Mouse (Mus musculus) megakaryocyte, embryonic 14.5 days (primary cell): ENCODE results near the gene Gm48551.

ENCODE experiments used
- FLI1 ChIP-seq: IDR thresholded peaks from 2 replicates; pipeline ENCODE4 v1.6.1; 2012; ENCODE audit warnings: low read length, inconsistent platforms, mixed read lengths
- GATA1 ChIP-seq: IDR thresholded peaks from 3 replicates; pipeline ENCODE4 v1.6.1; 2012; ENCODE audit warnings: mixed read lengths, low read length, inconsistent platforms, borderline replicate concordance

DNA sequence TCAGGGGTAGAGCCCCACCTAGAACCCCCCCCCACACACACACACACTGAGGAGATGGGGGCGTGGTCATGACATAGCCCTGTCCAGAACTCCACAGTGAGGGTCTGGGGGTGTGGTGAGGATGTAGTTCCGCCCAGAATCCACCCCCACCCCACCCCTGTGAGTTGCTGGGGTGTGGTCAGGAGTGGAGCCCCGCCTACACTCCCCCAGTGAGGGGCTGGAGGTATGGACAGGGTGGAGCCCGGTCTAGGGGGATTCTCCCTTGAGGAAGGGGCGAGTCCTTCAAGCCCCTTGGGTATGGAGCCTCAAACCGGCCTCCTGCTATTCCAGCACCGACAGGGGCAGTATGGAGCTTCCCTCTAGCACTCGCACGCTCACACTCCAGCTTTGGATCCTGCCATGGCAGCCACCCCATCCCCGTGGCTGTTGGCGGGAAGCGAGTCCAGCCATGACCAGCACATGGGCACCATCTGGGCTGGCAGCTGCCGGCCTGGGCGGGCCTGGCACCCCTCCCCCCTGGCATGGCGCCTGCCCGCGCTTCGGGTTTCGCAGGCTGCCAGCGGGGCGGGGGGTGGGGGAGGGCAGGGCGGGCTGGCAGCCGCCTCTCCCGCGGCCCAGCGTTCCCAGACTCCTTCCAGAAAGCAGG, 32.4 kb downstream of the Gm48551 start:
- TF ChIP-seq FLI1 (no peak), GATA1 (no peak)
